Mouse (Mus musculus) colon, adult 2 months (tissue): Measurements from ENCODE around the gene Psmd12. TPM values are rescaled to one million over a fixed set of nuclear protein-coding genes. Genes with fewer than 3 reads are reported as not detected.

Source experiments
- polyA plus RNA-seq: library from polyadenylated mRNA; depleted of rRNA; stranded (reverse); fragments of >200 nt; gene quantifications from 2 replicates; pipeline ENCODE4 v1.2.3, GENCODE M21; 2012; rRNA removed

The Psmd12 gene
- polyA plus RNA-seq: 6.8 and 7.9 TPM in 2 replicates

GRCm38 (mm10) chr11:107479053-107479861 is at the start of gene Psmd12:
Psmd12 (plus strand) TSS chr11:107479484.

GRCm38 (mm10) chr11:107470521-107471041 is 8.7 kb upstream of the Psmd12 start, which contains the start of gene Pitpnc1:
Pitpnc1 (minus strand) TSS chr11:107470699.

DNA sequence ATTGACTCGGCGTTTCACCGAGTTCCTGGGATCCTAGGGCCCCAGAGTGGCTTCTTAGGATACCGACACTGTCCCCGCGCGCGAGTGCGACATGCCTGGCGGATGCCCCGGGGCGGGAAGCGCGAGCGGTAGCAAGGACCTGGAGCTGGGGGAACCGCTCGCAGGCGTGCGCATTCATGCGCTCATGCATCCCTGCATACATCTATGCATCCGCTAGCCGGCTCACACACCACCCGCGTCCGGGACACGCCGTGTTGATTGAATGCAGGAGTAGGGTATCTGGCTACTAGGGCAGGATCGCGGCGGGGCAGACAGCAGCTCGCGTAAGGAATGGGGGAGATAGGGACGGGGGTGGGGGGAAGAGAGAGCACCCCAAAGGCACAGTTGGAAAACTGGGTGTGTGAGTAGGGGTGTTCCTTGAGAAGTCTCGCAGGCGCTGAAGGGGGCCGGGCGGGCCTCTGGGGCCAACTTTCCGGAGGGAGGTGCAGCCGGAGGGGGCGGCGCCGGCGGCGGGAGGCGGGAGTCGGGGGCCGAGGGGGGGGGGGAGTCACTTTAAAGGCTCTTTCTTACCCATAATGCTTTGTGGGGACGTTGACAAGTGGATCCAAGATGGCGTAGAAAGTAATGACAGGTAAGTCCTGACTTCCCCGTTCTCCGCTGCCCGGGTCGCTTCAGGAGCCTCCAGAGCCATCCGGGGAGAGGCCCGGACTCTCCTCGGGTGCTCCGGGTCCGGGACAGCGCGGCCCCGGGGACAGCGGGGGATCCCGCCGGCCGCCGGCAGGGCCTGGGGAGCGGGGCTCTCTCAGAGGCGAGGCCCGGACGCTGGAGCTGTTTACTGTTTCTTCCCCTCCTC is 68.3 kb downstream of the Psmd12 start, which contains the start of gene Helz:
Gene Helz, plus strand, starts transcription at position 580 of the 853 bp plus-strand sequence.

Other genes starting within 250 kb of the Psmd12 start
- gene Pitpnc1, start 8.8 kb upstream of the Psmd12 start, polyA plus RNA-seq: 1.5 and 1.8 TPM in 2 replicates
- gene Helz, start 68.4 kb downstream of the Psmd12 start, polyA plus RNA-seq: 11.6 and 15.2 TPM in 2 replicates
- gene Cacng1, start 237.0 kb downstream of the Psmd12 start, polyA plus RNA-seq: 0.38 and 0.41 TPM in 2 replicates